8 mouse cellular contexts compared by ENCODE assay signal in genomic region chr17:27212768-27213525, GRCm38 (mm10). TPM values are rescaled to one million over a fixed set of nuclear protein-coding genes. Genes with fewer than 3 reads are reported as not detected.
DNase-seq lines count a peak whose midpoint lies in the region; ATAC-seq lines count a peak whose summit lies in the region.

No protein-coding gene starts in this region.

- H3K4me3 ChIP-seq in embryonic facial prominence, embryonic 11.5 days (ENCODE audit: low read depth, low read length), result no peak overlapping the region
- H3K4me3 ChIP-seq in hindbrain, embryonic 10.5 days, result peak overlapping the region; percentile 16; the same call in 1 of the 2 replicates
- H3K4me3 ChIP-seq in limb, embryonic 12.5 days (replicated peaks), result no peak overlapping the region
- no peak overlapping the region for H3K4me3 ChIP-seq in midbrain, embryonic 15.5 days

- H3K4me2 ChIP-seq in embryonic facial prominence, embryonic 11.5 days (ENCODE audit: low read depth, low read length), result no peak overlapping the region
- H3K4me2 ChIP-seq in limb, embryonic 12.5 days, result no peak overlapping the region
- H3K4me2 ChIP-seq in midbrain, embryonic 15.5 days, result no peak overlapping the region

- H3K27ac ChIP-seq in embryonic facial prominence, embryonic 11.5 days (replicated peaks; ENCODE audit: low read depth, low read length), result no peak overlapping the region
- peak overlapping the region; percentile 68; the same call in 1 of the 2 replicates for H3K27ac ChIP-seq in hindbrain, embryonic 10.5 days
- H3K27ac ChIP-seq in limb, embryonic 12.5 days, result no peak overlapping the region
- H3K27ac ChIP-seq in midbrain, embryonic 15.5 days, result no peak overlapping the region

- ATAC-seq in embryonic facial prominence, embryonic 11.5 days (replicated peaks; ENCODE audit: insufficient number of reproducible peaks, low FRiP score, low TSS enrichment, low read depth), result 0 out of 2 replicates have a peak, but pooled peaks have one; percentile 42
- ATAC-seq in limb, embryonic 12.5 days (ENCODE audit: insufficient number of reproducible peaks, insufficient read depth, low FRiP score, low TSS enrichment, low read depth), result peak; percentile 69
- ATAC-seq in midbrain, embryonic 15.5 days (replicated peaks), result peak; percentile 67
- no peak for ATAC-seq in frontal cortex, adult (ENCODE audit: low TSS enrichment)

- WGBS in embryonic facial prominence, embryonic 11.5 days, result 1% methylated on average over 11 of the region's 11 CpGs
- 3% methylated on average over 11 of the region's 11 CpGs for WGBS in hindbrain, embryonic 10.5 days
- 7% methylated on average over 11 of the region's 11 CpGs for WGBS in limb, embryonic 12.5 days
- 4% methylated on average over 11 of the region's 11 CpGs for WGBS in midbrain, embryonic 15.5 days

- H3K9me3 ChIP-seq in embryonic facial prominence, embryonic 11.5 days (replicated peaks; ENCODE audit: control insufficient read depth, low read length), result no peaks in the 10 kb centered on the region
- 0 out of 2 replicates have a peak, but pooled peaks cover 5% of the 10 kb centered on the region for H3K9me3 ChIP-seq in hindbrain, embryonic 10.5 days
- H3K9me3 ChIP-seq in limb, embryonic 12.5 days, result peaks cover 12% of the 10 kb centered on the region; the same call in 1 of the 2 replicates
- no peaks in the 10 kb centered on the region for H3K9me3 ChIP-seq in midbrain, embryonic 15.5 days

- H3K9ac ChIP-seq in embryonic facial prominence, embryonic 11.5 days (replicated peaks; ENCODE audit: low read length), result no peak overlapping the region
- H3K9ac ChIP-seq in limb, embryonic 12.5 days (replicated peaks), result no peak overlapping the region
- H3K9ac ChIP-seq in midbrain, embryonic 15.5 days, result no peak overlapping the region

- no peaks in the 10 kb centered on the region for H3K27me3 ChIP-seq in embryonic facial prominence, embryonic 11.5 days (ENCODE audit: control insufficient read depth, insufficient read depth, low read length)
- peaks cover 12% of the 10 kb centered on the region; the same call in 1 of the 2 replicates for H3K27me3 ChIP-seq in hindbrain, embryonic 10.5 days (ENCODE audit: insufficient read depth, poor library complexity, severe bottlenecking)
- H3K27me3 ChIP-seq in limb, embryonic 12.5 days, result peaks cover 18% of the 10 kb centered on the region
- no peaks in the 10 kb centered on the region for H3K27me3 ChIP-seq in midbrain, embryonic 15.5 days (replicated peaks)

- no peaks in the 10 kb centered on the region for H3K36me3 ChIP-seq in embryonic facial prominence, embryonic 11.5 days (replicated peaks; ENCODE audit: control insufficient read depth, insufficient read depth, low read depth, low read length)
- H3K36me3 ChIP-seq in hindbrain, embryonic 10.5 days, result no peaks in the 10 kb centered on the region
- H3K36me3 ChIP-seq in limb, embryonic 12.5 days, result no peaks in the 10 kb centered on the region
- no peaks in the 10 kb centered on the region for H3K36me3 ChIP-seq in midbrain, embryonic 15.5 days (replicated peaks)

- peak; percentile 45 for DNase-seq in layer of hippocampus, adult 11-12 months (ENCODE audit: low spot score)
- DNase-seq in layer of hippocampus, adult 9-11 months, result no peak
- DNase-seq in Muller cell, postnatal 12 days (ENCODE audit: inconsistent ontology term), result peak; percentile 77
- peak; percentile 65 for DNase-seq in embryonic facial prominence, embryonic 11.5 days (ENCODE audit: low spot score)
- DNase-seq in hindbrain, embryonic 10.5 days (ENCODE audit: low spot score), result peak; percentile 67

- no peaks in the 10 kb centered on the region for H3K4me1 ChIP-seq in embryonic facial prominence, embryonic 11.5 days (ENCODE audit: control insufficient read depth, insufficient read depth, low read length)
- peaks cover 56% of the 10 kb centered on the region for H3K4me1 ChIP-seq in hindbrain, embryonic 10.5 days (replicated peaks)
- H3K4me1 ChIP-seq in limb, embryonic 12.5 days (replicated peaks), result peaks cover 15% of the 10 kb centered on the region
- H3K4me1 ChIP-seq in midbrain, embryonic 15.5 days, result peaks cover 8% of the 10 kb centered on the region; the same call in 1 of the 2 replicates

RNA-seq across cellular contexts. Expression of gene Lemd2, which starts 8.7 kb away (rescaled TPM):
- polyA plus RNA-seq in embryonic facial prominence, embryonic 11.5 days (2014; fragmentation: Nextera tagmentation; extraction: Ambion mirVana), result 12.0 and 12.2 TPM in 2 replicates
- polyA plus RNA-seq in hindbrain, embryonic 10.5 days (2016; fragmentation: Nextera tagmentation; extraction: Ambion mirVana), result 19.0 and 30.0 TPM in 2 replicates
- polyA plus RNA-seq in limb, embryonic 12.5 days (2016; fragmentation: Nextera tagmentation; extraction: Ambion mirVana), result 30.7 and 31.0 TPM in 2 replicates
- polyA plus RNA-seq in midbrain, embryonic 15.5 days (2015; fragmentation: Nextera tagmentation; extraction: Ambion mirVana), result 26.1 and 26.7 TPM in 2 replicates

RNA-seq across cellular contexts. Expression of gene Ip6k3, which starts 45.4 kb away (rescaled TPM):
- 0.11 and 0.20 TPM in 2 replicates for polyA plus RNA-seq in embryonic facial prominence, embryonic 11.5 days (2014; fragmentation: Nextera tagmentation; extraction: Ambion mirVana)
- polyA plus RNA-seq in hindbrain, embryonic 10.5 days (2016; fragmentation: Nextera tagmentation; extraction: Ambion mirVana), result 0.06 and 0.31 TPM in 2 replicates
- 0.20 and 0.45 TPM in 2 replicates for polyA plus RNA-seq in limb, embryonic 12.5 days (2016; fragmentation: Nextera tagmentation; extraction: Ambion mirVana)
- polyA plus RNA-seq in midbrain, embryonic 15.5 days (2015; fragmentation: Nextera tagmentation; extraction: Ambion mirVana), result 0.21 and 0.40 TPM in 2 replicates
